Mouse (Mus musculus): ENCODE measurements around the gene Lats1. TPM values are rescaled to one million over a fixed set of nuclear protein-coding genes. Genes with fewer than 3 reads are reported as not detected.
A peak's percentile ranks its signal among the peaks of the same experiment; 100 is the strongest.

Gene Lats1
- total RNA-seq (2021), result 10 to 100 TPM; 16.9 to 17.2 TPM
- long read RNA-seq, experiment 1, full-length matches to known transcripts, result 2 of 14 reads
- long read RNA-seq, experiment 1, partial matches to known transcripts, result 9 of 14 reads
- long read RNA-seq, experiment 1, other reads (novel, unspliced or antisense), result 3 of 14 reads
- long read RNA-seq, experiment 2, partial matches to known transcripts, result 5 of 7 reads
- long read RNA-seq, experiment 2, other reads (novel, unspliced or antisense), result 2 of 7 reads

GRCm38 (mm10) chr10:7680731-7681301 lies at the start of gene Lats1, which contains the start of gene Pcmt1:
TSS of gene Lats1 (plus strand) at chr10:7681214.
TSS of gene Pcmt1 (minus strand) at chr10:7681136.
- peak; percentile 91 to 93 for DNase-seq
- intact Hi-C loops (cut with DNase I), result no loop called here

GRCm38 (mm10) chr10:7640366-7640765 lies 40.6 kb upstream of the Lats1 start:
- no peak for DNase-seq
- intact Hi-C loops (cut with DNase I), result no loop called here

GRCm38 (mm10) chr10:7645911-7646310 lies 35.1 kb upstream of the Lats1 start:
- intact Hi-C loops (cut with DNase I), result no loop called here
- no peak for DNase-seq

- no peak for DNase-seq
- intact Hi-C loops (cut with DNase I), result no loop called here
These were observed 32.0 kb upstream of the Lats1 start for GRCm38 (mm10) chr10:7649059-7649458.

GRCm38 (mm10) chr10:7651057-7651456 lies 30.0 kb upstream of the Lats1 start:
- intact Hi-C loops (cut with DNase I), result no loop called here
- DNase-seq, result no peak

GRCm38 (mm10) chr10:7662471-7663141 lies 18.4 kb upstream of the Lats1 start:
- DNase-seq, result peak in 1 of 2 experiments; percentile 78
- intact Hi-C loops (cut with DNase I), result no loop called here

GRCm38 (mm10) chr10:7663159-7664026 lies 17.6 kb upstream of the Lats1 start:
- intact Hi-C loops (cut with DNase I), result no loop called here
- peak; percentile 96 to 97 for DNase-seq

- DNase-seq, result no peak
- intact Hi-C loops (cut with DNase I), result no loop called here
These were observed 16.9 kb upstream of the Lats1 start for GRCm38 (mm10) chr10:7664027-7664526.

- intact Hi-C loops (cut with DNase I), result no loop called here
- no peak for DNase-seq
These were observed 16.1 kb upstream of the Lats1 start for GRCm38 (mm10) chr10:7664889-7665288.

- peak; percentile 88 to 92 for DNase-seq
- intact Hi-C loops (cut with DNase I), result no loop called here
These were observed 13.6 kb upstream of the Lats1 start, which contains the start of gene Nup43 for GRCm38 (mm10) chr10:7667342-7667802. TSS of gene Nup43 (plus strand) at chr10:7667503.

GRCm38 (mm10) chr10:7673673-7674072 lies 7.3 kb upstream of the Lats1 start:
- intact Hi-C loops (cut with DNase I), result no loop called here
- DNase-seq, result peak in 1 of 2 experiments; percentile 21

- intact Hi-C loops (cut with DNase I), result no loop called here
- peak; percentile 83 for DNase-seq
These were observed 470 bp downstream of the Lats1 start for GRCm38 (mm10) chr10:7681343-7682025.

GRCm38 (mm10) chr10:7682249-7682648 lies 1.2 kb downstream of the Lats1 start:
- no peak for DNase-seq
- intact Hi-C loops (cut with DNase I), result no loop called here

GRCm38 (mm10) chr10:7686902-7687301 lies 5.9 kb downstream of the Lats1 start:
- DNase-seq, result no peak
- intact Hi-C loops (cut with DNase I), result no loop called here

- DNase-seq, result no peak
- intact Hi-C loops (cut with DNase I), result no loop called here
These were observed 14.3 kb downstream of the Lats1 start for GRCm38 (mm10) chr10:7695286-7695685.

- DNase-seq, result no peak
- intact Hi-C loops (cut with DNase I), result no loop called here
These were observed 19.1 kb downstream of the Lats1 start for GRCm38 (mm10) chr10:7700120-7700519.

- DNase-seq, result no peak
- intact Hi-C loops (cut with DNase I), result no loop called here
These were observed 21.6 kb downstream of the Lats1 start for GRCm38 (mm10) chr10:7702586-7702985.

- intact Hi-C loops (cut with DNase I), result no loop called here
These were observed 29.1 kb downstream of the Lats1 start for GRCm38 (mm10) chr10:7710121-7710520.

GRCm38 (mm10) chr10:7712506-7712905 lies 31.5 kb downstream of the Lats1 start:
- no peak for DNase-seq
- intact Hi-C loops (cut with DNase I), result no loop called here

More at GRCm38 (mm10) chr10:7710121-7710520, 29.1 kb downstream of the Lats1 start:
- no peak for DNase-seq

GRCm38 (mm10) chr10:7715056-7715455 lies 34.0 kb downstream of the Lats1 start:
- intact Hi-C loops (cut with DNase I), result no loop called here
- no peak for DNase-seq

Data from heart, postnatal 14 days (tissue).